Mouse (Mus musculus) monocyte, adult 2 months (primary cell): ENCODE measurements around the gene Pnma1.
A peak's percentile ranks its signal among the peaks of the same experiment; 100 is the strongest.

ENCODE experiments used
- DNase-seq, 2 experiments: peaks; one replicate each; pipeline ENCODE4 v3.0.0; 2022; ENCODE audit warnings: low spot score in 2 of 2, low read depth in 1 of 2

The Pnma1 gene

DNA sequence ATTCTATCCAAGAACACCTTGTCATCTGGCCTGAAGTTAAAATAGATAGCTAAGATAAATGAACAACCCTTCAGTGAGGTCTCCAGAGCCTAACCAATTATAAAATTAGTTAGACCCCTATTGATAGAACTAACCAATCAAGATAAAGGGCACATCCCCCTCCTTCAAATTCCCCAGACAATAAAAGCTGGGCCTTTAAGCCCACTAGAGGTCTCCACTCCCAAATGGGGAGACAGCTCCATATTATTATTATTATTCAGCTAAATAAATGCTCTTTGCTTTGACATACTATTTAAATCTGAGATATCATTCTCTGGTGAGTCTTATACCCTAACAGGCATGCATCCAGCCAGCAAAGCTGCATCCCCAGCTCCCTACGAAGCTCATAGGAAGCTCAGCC, 38.4 kb downstream of the Pnma1 start:
- no peak for DNase-seq

DNA sequence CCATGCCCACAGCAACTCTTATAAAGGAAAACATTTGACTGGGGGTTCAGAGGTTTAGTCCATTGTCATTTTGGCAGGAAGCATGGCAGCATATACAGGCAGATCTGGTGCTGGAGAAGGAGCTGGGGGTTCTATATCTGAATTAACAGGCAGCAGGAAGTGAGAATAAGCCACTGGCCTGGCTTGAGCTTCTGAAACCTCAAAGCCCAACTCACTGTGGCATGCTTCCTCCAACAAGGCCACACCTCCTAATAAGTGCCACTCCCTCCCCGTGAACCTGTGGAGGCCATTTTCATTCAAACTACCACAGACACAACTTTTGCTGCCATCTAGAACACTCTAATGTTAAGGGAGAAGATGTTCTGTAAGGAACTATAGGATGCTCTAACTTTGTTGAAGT, 40.6 kb downstream of the Pnma1 start:
- peak in 1 of 2 experiments; percentile 4 for DNase-seq

DNA sequence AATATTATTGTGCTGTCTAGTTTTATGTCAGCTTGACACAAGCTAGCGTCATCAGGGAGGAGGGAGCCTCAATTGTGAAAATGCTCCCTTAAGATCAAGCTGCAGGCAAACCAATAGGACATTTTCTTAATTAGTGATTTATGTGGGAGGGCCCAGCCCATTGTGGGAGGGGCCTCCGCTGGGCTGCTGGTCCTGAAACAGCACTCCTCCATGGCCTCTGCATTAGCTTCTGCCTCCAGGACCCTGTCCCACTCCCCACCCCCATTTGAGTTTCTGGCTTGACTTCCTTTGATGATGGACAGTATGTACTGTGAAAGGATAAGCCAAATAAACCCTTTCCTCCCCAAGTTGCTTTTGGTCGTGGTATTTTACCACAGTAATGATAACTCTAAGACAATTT, 41.3 kb downstream of the Pnma1 start:
- no peak for DNase-seq

DNA sequence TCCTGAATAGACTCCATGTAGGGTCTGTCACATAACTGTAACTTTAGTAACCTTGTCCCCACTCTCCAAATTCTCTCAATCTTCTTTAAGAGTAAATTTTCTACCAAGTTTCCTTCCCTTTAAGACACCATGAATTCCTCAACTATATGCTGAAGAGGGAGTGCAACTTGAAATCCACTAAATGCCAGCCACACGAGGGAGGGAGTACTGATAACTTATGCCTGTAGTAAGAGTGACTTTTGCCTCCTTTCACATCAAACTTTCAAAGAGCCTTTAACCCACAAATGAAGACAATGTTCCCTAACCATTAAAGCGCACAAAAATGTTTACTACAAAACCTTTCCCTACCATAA, 46.8 kb downstream of the Pnma1 start:
- no peak for DNase-seq

DNA sequence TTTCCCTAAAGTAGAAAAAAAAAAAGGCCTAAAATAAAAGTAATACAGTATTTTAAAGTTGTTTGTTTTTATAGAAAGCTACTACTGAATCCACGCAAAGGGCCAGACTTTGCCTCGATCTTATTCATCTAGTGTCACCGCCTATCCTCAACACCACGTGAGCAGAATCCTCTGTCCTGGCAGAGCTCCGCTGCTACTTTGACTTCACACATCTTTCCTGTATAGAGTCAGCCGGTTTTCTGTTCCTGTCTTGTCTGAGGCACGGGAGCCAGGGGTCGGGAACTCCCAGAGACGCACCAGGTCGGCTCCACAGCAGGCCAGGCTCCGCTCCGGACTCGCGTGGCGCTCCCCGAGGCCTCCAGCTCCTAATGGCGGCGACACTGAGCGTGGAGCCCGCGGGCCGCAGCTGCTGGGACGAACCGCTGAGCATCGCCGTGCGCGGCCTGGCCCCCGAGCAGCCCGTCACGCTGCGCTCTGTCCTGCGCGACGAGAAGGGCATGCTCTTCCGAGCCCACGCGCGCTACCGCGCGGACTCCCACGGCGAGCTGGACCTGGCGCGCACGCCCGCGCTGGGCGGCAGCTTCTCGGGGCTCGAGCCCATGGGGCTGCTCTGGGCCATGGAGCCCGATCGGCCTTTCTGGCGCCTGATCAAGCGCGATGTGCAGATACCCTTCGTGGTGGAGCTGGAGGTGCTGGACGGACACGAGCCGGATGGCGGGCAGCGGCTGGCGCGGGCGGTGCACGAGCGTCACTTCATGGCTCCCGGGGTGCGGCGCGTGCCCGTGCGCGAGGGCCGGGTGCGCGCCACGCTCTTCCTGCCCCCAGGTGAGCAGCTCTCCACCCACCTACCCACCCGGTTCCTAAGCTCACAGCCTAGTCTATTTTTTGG, 47.4 kb downstream of the Pnma1 start, which contains the start of gene Acot6:
Gene Acot6, plus strand, starts transcription at position 51 of the 889 bp plus-strand sequence.
- peak in 1 of 2 experiments; percentile 9 for DNase-seq

DNA sequence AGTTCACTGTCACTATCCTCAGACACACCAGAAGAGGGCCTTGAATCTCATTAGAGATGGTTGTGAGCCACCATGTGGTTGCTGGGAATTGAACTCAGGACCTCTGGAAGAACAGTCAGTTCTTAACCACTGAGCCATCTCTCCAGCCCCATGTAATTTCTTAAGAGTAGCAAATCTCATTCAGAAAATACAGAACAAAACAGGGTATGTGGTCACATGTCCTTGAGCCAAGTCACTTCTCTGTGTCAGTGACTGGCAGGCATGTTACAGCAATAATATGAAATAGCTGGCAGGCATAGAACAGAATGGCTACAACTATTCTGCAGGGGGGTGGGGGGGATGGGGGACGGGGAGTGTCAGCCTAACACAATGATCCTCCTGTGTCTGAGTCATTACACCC, 48.2 kb downstream of the Pnma1 start:
- DNase-seq = no peak

DNA sequence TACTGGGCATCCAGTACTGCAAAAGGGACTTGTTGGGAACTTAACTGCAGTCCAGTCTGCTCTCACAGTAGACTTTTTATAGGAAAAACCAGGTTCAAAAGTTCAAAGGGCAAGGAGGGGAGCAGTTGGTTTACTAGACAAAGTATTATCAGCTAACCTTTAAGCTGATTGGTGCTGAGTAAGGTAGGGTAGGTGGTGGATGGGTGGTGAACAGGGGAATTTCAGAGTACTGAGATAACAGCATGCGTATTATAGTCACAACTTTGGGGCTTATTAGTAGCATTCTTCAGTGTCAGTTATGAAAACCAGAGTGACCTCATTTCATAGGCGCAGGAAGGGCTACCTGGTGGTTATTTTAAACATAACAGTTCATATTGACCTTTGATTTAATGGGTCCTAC, 48.7 kb downstream of the Pnma1 start:
- no peak for DNase-seq
